Comparison of ENCODE assay signal across 8 mouse cellular contexts in the genomic region with DNA sequence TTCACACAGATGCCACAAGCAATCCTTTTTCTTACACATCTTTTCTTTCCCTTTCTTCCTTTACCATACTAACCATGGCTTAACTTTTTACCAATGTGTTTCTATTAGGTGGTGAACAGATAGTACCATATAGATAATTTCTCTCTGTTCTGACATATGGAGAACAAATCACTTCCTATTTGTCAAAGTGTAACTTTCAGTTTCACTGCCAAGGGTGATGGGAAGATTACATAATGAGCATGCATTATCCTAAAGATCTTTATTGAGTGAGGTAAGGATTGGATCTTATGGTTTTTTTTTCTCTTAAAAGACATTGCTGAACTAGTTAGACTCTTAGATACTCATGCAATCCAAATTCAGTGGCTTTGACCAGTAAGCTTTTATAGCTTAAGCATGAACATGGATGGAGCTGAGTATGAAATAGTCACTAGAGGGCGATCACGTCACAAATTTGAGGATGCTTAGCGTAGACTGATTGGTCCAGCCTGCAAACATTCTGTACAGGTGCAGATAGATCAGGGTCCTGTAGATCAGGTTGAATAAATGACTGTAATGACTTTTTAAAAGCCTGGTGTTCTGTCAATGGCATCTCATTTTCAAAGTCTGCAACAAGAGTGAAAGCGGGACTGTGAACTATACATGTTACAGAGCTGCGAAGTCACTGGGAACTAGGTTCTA.
DNase-seq lines count a peak whose midpoint lies in the region; ATAC-seq lines count a peak whose summit lies in the region.

No protein-coding gene starts in this region.

- H3K9ac ChIP-seq in embryonic facial prominence, embryonic 14.5 days (ENCODE audit: low read depth, low read length) = no peak overlapping the region
- H3K9ac ChIP-seq in hindbrain, embryonic 12.5 days = no peak overlapping the region
- no peak overlapping the region for H3K9ac ChIP-seq in midbrain, embryonic 12.5 days (replicated peaks)

- no peak overlapping the region for H3K4me2 ChIP-seq in embryonic facial prominence, embryonic 14.5 days (ENCODE audit: low read depth, low read length)
- H3K4me2 ChIP-seq in hindbrain, embryonic 12.5 days (replicated peaks) = no peak overlapping the region
- no peak overlapping the region for H3K4me2 ChIP-seq in midbrain, embryonic 12.5 days (replicated peaks)

- WGBS in embryonic facial prominence, embryonic 14.5 days = 36% methylated on average over 5 of the region's 5 CpGs
- 36% methylated on average over 5 of the region's 5 CpGs for WGBS in hindbrain, embryonic 12.5 days
- WGBS in midbrain, embryonic 12.5 days = 34% methylated on average over 5 of the region's 5 CpGs

- H3K36me3 ChIP-seq in embryonic facial prominence, embryonic 14.5 days (ENCODE audit: control insufficient read depth, insufficient read depth, low read length) = no peaks in the 10 kb centered on the region
- no peaks in the 10 kb centered on the region for H3K36me3 ChIP-seq in hindbrain, embryonic 12.5 days
- no peaks in the 10 kb centered on the region for H3K36me3 ChIP-seq in midbrain, embryonic 12.5 days

- H3K27ac ChIP-seq in embryonic facial prominence, embryonic 14.5 days (replicated peaks; ENCODE audit: low read depth, low read length) = no peak overlapping the region
- no peak overlapping the region for H3K27ac ChIP-seq in hindbrain, embryonic 12.5 days
- no peak overlapping the region for H3K27ac ChIP-seq in midbrain, embryonic 12.5 days (replicated peaks)

- no peaks in the 10 kb centered on the region for H3K4me1 ChIP-seq in embryonic facial prominence, embryonic 14.5 days (ENCODE audit: control insufficient read depth, insufficient read depth, low read length)
- H3K4me1 ChIP-seq in hindbrain, embryonic 12.5 days = no peaks in the 10 kb centered on the region
- H3K4me1 ChIP-seq in midbrain, embryonic 12.5 days = no peaks in the 10 kb centered on the region

- H3K27me3 ChIP-seq in embryonic facial prominence, embryonic 14.5 days (replicated peaks; ENCODE audit: control insufficient read depth, insufficient read depth, low read length) = no peaks in the 10 kb centered on the region
- no peaks in the 10 kb centered on the region for H3K27me3 ChIP-seq in hindbrain, embryonic 12.5 days
- H3K27me3 ChIP-seq in midbrain, embryonic 12.5 days = no peaks in the 10 kb centered on the region

- no peak overlapping the region for H3K4me3 ChIP-seq in embryonic facial prominence, embryonic 14.5 days (ENCODE audit: low read depth, low read length)
- no peak overlapping the region for H3K4me3 ChIP-seq in hindbrain, embryonic 12.5 days
- no peak overlapping the region for H3K4me3 ChIP-seq in midbrain, embryonic 12.5 days

- no peaks in the 10 kb centered on the region for H3K9me3 ChIP-seq in embryonic facial prominence, embryonic 14.5 days (ENCODE audit: control insufficient read depth, low read length)
- H3K9me3 ChIP-seq in hindbrain, embryonic 12.5 days (replicated peaks) = no peaks in the 10 kb centered on the region
- no peaks in the 10 kb centered on the region for H3K9me3 ChIP-seq in midbrain, embryonic 12.5 days

- peak; percentile 87 for ATAC-seq in embryonic facial prominence, embryonic 14.5 days (ENCODE audit: low read depth)
- peak; percentile 91 for ATAC-seq in hindbrain, embryonic 12.5 days (ENCODE audit: low FRiP score)
- ATAC-seq in midbrain, embryonic 12.5 days (ENCODE audit: low FRiP score, low read depth) = peak; percentile 89

- peak; percentile 9 for DNase-seq in kidney, adult 11 months
- DNase-seq in kidney, adult 18-20 months = no peak
- peak; percentile 2 for DNase-seq in adrenal gland, postnatal 25 days
- DNase-seq in embryonic facial prominence, embryonic 14.5 days (ENCODE audit: low spot score) = peak; percentile 80
- DNase-seq in layer of hippocampus, adult 9-11 months = peak; percentile 29
- DNase-seq in thymus, postnatal 4 days = peak; percentile 25
